Mouse (Mus musculus) kidney, adult 11 months (tissue): Measurements from ENCODE around the gene Efcab8.
"Not testable (repeated sequence)": the region's sequence is repeated elsewhere in the genome, so short reads cannot be mapped to it uniquely, and the experiment has no call there.

ENCODE experiments used
- DNase-seq: peaks from one replicate; pipeline ENCODE4 v3.0.0; 2022

Gene Efcab8

GRCm38 (mm10) chr2:153779394-153779981 lies at the start of gene Efcab8:
Gene Efcab8, plus strand, starts transcription at chr2:153779931.
- DNase-seq, result no peak

- DNase-seq, result no peak
Measured at GRCm38 (mm10) chr2:153734033-153734432, 45.7 kb upstream of the Efcab8 start.

- DNase-seq, result peak; percentile 99
Measured at GRCm38 (mm10) chr2:153740500-153741436, 39.0 kb upstream of the Efcab8 start, which contains the start of gene Mapre1. Gene Mapre1, plus strand, starts transcription at chr2:153741274.

- no peak for DNase-seq
Measured at GRCm38 (mm10) chr2:153741437-153742065, 38.2 kb upstream of the Efcab8 start.

DNA sequence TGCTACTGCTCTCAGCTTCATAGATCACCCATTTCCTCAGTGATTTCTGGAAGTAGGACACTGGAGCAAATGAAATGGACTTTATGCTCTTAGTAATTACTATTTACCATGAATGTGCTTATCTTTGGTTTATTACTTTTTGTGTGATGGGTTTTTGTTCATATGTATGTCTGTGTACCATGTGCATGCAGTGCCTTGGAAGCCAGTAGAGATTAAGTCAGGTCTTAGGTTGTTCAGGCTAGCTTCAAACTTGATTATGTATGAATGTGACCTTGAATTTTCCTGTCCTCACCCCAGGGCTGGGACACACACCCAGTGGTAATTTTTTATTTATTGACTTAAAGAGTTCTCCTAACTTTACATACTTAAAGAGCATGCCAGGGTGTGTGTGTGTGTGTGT lies 31.7 kb upstream of the Efcab8 start:
- DNase-seq, result no peak

DNA sequence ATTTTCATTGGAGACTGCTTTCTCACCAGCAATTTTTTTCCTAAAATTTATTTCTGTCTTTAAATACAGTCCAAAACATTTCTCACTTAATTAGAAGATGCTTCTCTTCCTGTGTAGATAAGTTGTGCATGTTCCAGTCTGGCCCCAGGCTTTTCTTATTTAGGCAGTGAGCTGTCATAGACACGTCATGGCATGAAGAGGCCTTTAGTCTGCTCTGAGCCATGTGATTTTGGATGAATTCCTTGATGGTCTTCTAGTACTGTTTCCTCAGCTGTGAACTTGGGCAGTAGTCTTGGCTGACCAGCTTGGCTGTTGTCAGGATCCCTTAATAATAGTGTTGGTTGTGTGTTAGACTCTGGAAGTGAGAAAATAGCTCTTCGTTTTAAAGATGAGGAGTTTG lies 29.4 kb upstream of the Efcab8 start:
- DNase-seq, result no peak

GRCm38 (mm10) chr2:153762121-153762520 lies 17.6 kb upstream of the Efcab8 start:
- no peak for DNase-seq

GRCm38 (mm10) chr2:153767484-153767883 lies 12.2 kb upstream of the Efcab8 start:
- no peak for DNase-seq

- DNase-seq, result no peak
Measured at GRCm38 (mm10) chr2:153768881-153769280, 10.8 kb upstream of the Efcab8 start.

DNA sequence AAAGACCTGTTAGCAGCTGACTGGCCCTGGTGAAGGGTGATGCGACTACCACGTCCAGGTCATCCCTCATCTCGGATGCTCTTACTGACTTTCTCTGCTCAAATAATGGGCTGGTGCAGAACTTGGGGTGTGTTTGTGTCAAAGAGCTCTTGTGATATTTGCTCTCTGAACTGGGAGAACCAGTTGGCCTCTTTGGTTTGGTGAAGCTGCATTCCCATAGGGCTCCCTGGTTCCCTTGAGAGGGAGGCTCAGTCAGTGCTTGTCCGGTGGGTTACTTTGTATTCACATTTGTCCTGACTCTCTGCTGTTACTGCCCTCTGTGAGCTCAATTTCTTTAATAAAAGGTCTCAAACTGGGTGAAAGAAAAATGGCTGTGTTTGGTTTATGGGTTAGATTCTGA lies 6.8 kb upstream of the Efcab8 start:
- no peak for DNase-seq

GRCm38 (mm10) chr2:153775472-153775871 lies 4.3 kb upstream of the Efcab8 start:
- DNase-seq, result no peak

DNA sequence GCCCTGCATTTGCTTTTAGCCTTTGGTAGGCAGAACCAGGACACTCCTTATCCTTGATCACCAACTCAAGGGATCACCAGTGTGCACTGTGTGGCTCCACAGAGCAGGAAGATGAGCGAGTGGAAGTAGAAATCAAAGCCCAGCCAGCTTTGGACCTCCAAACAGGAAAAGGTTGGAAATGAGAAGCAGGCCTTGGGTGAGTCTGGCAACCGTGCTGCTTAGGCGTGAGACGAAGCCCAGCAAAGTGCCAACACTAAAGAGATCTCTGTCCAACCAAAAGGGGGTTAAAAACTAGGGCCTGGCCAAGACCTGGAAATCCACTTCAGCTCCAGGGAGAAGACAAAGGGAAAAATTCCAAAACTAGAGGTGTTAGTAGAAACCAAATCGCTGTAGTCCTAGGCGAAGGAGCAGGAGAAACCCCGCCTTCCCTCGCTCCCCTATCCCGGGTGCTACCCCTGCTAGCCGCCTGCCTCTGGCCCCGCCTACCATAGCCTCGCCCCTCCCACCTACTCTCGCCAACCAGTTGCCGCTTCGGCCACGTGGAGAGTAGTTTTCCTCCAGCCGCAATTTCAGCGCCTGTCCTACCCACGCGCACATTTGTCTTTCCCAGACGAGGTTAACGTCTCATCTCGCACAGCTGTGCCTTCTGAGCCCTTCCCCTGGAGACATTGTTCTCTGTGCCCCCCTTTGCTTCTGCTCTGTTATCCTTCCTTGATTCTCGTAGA lies 931 bp upstream of the Efcab8 start:
- peak; percentile 55 for DNase-seq

DNA sequence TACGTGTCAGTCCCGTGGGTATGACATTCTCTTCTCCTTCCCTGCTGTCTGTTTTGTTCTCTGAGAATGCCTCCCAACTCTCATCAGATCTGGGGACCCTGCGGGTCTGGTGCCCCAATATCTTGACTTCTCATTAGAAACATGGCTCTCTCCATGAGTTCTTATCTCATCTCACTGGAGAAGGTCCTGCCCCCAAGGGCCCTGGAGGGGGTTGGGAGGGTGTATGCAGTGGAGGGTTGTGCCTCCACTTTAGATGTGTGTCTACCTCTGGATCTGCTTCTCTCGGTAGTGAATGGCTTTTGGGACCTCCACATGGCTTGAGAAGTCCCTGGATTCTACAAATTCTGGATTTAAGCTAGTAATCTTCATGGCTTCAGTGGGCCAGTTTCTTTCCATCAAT lies 1.4 kb downstream of the Efcab8 start:
- no peak for DNase-seq

DNA sequence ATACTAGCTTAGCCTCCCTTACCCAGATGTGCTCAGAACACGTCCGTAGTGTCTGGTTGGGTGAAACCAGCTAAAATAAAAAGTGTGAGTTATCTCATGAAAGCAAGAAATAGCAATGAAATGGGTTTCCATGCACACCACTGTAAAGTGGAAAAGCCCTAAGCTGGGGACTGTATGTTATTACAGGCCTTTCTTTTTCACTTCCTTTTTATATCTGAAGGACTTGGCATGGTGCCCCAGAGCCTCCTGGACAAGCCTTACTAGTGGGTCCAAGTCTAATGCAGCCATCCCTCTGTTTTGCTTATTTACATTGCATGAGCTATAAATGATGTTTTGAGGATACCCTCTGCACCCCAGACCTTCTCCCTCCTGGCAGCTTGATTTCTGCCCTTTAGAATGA lies 4.9 kb downstream of the Efcab8 start:
- no peak for DNase-seq

GRCm38 (mm10) chr2:153793366-153793765 lies 13.6 kb downstream of the Efcab8 start:
- DNase-seq, result no peak

- no peak for DNase-seq
Measured at GRCm38 (mm10) chr2:153795090-153795489, 15.4 kb downstream of the Efcab8 start.

DNA sequence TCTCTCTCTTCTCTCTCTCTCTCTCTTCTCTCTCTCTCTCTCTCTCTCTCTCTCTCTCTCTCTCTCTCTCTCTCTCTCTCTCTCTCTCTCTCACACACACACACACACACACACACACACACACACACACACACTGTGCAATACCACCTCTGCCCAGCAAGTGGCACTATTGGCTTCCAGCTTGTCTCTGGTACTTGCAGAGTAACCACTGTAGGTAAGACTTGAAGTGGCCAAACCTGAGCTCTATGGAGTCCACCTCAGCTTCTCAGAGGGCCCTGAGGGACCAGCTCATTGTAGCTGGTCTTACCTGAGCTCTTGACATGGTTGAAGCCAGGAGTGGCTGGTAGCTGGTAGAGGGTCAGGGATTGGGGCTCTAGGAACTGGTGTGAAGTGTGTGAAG lies 27.7 kb downstream of the Efcab8 start:
- peak; percentile 15 for DNase-seq

DNA sequence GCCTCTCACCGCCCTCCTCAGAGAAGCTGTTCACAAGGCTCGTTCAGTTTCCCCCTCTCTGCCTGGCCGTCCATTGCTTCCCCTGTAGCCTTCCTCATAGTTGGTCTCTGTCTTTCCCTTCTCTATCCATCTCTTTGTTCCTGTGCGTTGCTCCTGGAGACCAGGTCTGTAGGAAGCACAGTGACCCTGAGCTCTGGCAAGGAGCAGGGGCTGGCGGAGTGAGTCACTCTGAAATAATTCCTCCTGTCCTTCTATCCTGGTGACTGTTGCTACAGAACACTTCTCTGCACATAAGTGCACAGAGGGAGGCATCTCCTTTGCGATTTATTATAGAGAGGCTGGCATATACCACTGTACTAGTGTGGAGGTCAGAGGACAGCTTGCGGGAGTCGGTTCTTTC lies 28.4 kb downstream of the Efcab8 start:
- no peak for DNase-seq

DNA sequence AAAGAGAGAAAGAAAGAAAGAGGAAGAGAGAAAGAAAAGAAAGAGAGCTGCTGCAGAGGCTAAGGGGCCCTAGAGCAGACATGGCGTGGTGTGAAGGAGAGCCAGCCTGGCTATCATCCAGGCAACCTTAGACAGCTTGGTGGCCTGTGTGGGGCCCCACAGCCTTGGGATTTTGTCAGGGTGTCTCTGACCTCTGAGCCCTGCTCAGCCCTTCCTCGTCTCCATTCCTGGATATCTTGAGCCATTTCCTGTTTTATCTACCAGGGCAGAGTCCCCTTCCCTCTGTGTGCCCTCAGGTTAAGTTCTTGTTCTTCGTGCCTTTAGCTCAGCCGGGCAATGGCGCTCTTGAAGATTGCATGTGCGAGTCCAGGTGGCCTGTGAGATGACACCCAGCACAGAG lies 29.1 kb downstream of the Efcab8 start:
- DNase-seq, result no peak

GRCm38 (mm10) chr2:153809921-153810320 lies 30.2 kb downstream of the Efcab8 start:
- no peak for DNase-seq

DNA sequence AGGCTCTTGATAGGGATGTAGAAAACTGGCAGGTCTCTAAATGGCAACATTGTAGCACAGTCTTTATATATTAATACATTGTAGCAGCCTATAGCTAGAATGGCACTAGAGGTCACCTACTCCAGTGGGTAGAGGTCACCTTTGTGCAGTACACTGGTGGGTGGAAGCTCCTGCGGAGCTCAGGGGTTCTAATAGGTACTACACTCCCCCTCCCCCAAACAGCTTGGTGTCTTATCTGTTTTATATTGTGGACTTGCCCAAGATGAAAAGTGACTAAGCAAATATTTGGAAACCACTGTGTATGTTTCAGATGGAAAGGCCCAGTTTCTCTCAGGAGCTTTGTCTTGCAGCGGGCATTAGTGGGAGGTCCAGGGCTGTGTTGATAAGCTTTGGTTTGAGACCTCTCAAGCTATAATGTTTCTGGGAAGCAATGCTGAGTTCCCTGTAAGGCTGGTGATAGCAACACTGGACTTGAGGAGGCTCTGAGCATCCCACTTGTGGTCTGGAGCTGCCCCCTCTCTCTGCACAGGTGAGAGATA lies 42.3 kb downstream of the Efcab8 start:
- no peak for DNase-seq

GRCm38 (mm10) chr2:153824593-153824992 lies 44.9 kb downstream of the Efcab8 start:
- no peak for DNase-seq

DNA sequence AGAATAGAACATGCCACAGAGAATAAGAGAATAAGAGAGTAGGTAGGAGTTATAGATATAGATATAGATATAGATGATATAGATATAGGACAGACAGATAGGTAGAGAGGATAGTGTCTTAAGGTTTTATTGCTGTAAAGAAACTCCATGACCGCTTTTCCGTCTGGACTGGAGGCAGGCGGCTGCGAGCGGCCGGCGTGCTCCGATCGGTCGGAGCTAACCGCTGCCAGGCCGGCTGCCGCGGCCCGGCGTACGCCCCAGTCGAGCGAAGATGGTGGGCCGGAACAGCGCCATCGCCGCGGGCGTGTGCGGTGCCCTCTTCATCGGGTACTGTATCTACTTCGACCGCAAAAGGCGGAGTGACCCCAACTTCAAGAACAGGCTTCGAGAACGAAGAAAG lies 46.2 kb downstream of the Efcab8 start:
- DNase-seq, result not testable (repeated sequence)
